ENCODE assay signal across 23 mouse cellular contexts in the genomic region with DNA sequence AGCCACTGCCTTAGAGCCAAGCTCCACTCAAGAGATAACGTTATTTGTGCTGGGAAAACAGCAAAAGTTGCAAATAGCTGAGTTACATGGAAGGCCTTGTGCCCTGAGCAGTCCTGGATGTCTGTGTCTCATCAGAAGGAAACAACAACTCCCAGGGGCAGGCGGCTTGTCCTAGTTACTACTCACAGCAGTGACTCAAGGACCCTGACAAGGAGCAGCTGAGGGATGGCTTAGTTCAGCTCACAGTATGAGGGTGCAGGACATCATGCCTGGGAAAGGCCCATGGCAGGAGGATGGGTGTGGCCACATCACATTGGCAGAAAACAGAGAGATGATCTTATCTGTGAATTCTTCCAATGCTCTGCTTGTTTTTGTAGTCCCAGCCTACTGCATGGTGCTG.
"Had no signal": no experiment of that assay in that cellular context is flagged by ENCODE, and none has a peak within 500 bp of the region (broad histone marks: within the 10 kb centered on the region; RNA-seq: fewer than 3 reads in every experiment).

No protein-coding gene starts in this region.

- H3K4me2 ChIP-seq: kidney, embryonic 15.5 days; limb, embryonic 13.5 days; liver, embryonic 12.5 days; liver, embryonic 15.5 days; midbrain, embryonic 13.5 days; neural tube, embryonic 13.5 days; stomach, embryonic 15.5 days had no signal

- H3K27me3 ChIP-seq: kidney, embryonic 15.5 days; liver, embryonic 12.5 days; liver, embryonic 15.5 days; midbrain, embryonic 13.5 days; neural tube, embryonic 13.5 days; stomach, embryonic 15.5 days had no signal

- H3K9ac ChIP-seq: kidney, embryonic 15.5 days; limb, embryonic 13.5 days; liver, embryonic 12.5 days; liver, embryonic 15.5 days; midbrain, embryonic 13.5 days; neural tube, embryonic 13.5 days; stomach, embryonic 15.5 days had no signal

- H3K36me3 ChIP-seq: kidney, embryonic 15.5 days; limb, embryonic 10.5 days; limb, embryonic 13.5 days; liver, embryonic 12.5 days; liver, embryonic 15.5 days; midbrain, embryonic 13.5 days; neural tube, embryonic 13.5 days; stomach, embryonic 15.5 days had no signal

- ATAC-seq: liver, embryonic 12.5 days; midbrain, embryonic 13.5 days; midbrain, embryonic 16.5 days had no signal

- H3K4me3 ChIP-seq: kidney, embryonic 15.5 days; left cerebral cortex, adult 2 months; limb, embryonic 10.5 days; limb, embryonic 13.5 days; liver, embryonic 12.5 days; liver, embryonic 15.5 days; midbrain, embryonic 13.5 days; myocyte; neural tube, embryonic 13.5 days; stomach, embryonic 15.5 days had no signal

- DNase-seq: kidney, adult 11 months; kidney, adult 8-10 months; kidney, postnatal 10 days; kidney, postnatal 36 days; layer of hippocampus, postnatal 36 days; lung, adult 2 months; lung, postnatal 14 days; lung, postnatal 4 days; retina, postnatal 1 day; right cerebral cortex, postnatal 25 days; spleen, adult 18-20 months; thymus, postnatal 25 days had no signal

- H3K4me1 ChIP-seq: neural tube, embryonic 13.5 days; stomach, embryonic 15.5 days had no signal

- H3K27ac ChIP-seq: kidney, embryonic 15.5 days; left cerebral cortex, adult 2 months; limb, embryonic 10.5 days; limb, embryonic 13.5 days; liver, embryonic 12.5 days; liver, embryonic 15.5 days; midbrain, embryonic 13.5 days; neural tube, embryonic 13.5 days; stomach, embryonic 15.5 days had no signal

- H3K9me3 ChIP-seq: kidney, embryonic 15.5 days; limb, embryonic 10.5 days; limb, embryonic 13.5 days; liver, embryonic 12.5 days; liver, embryonic 15.5 days; midbrain, embryonic 13.5 days; neural tube, embryonic 13.5 days; stomach, embryonic 15.5 days had no signal
